Mouse (Mus musculus) liver, embryonic 11.5 days (tissue): ENCODE measurements around the gene Tsga10. TPM values are rescaled to one million over a fixed set of nuclear protein-coding genes. Genes with fewer than 3 reads are reported as not detected.

ENCODE experiments used
- polyA plus RNA-seq: library from polyadenylated mRNA; unstranded; fragments of >200 nt; fragmentation: Nextera tagmentation; extraction: Ambion mirVana; gene quantifications from 2 replicates; pipeline ENCODE4 v1.2.1, GENCODE M21; 2014

The Tsga10 gene
- polyA plus RNA-seq, 1 experiment from 2014 or later = 2.9 TPM

Other genes starting within 250 kb of the Tsga10 start
- 0.58 and 0.69 TPM in 2 replicates for gene 2010300C02Rik, start 146.3 kb downstream of the Tsga10 start, polyA plus RNA-seq
- 9.6 and 11.3 TPM in 2 replicates for gene Lipt1, start 5.3 kb upstream of the Tsga10 start, polyA plus RNA-seq
- gene Mitd1, start 24.0 kb upstream of the Tsga10 start, polyA plus RNA-seq = 36.3 and 37.7 TPM in 2 replicates
- gene Mrpl30, start 24.0 kb upstream of the Tsga10 start, polyA plus RNA-seq = 288 and 300 TPM in 2 replicates
- not detected in 2 replicates for gene Lyg2, start 50.1 kb upstream of the Tsga10 start, polyA plus RNA-seq
- gene Lyg1, start 91.3 kb upstream of the Tsga10 start, polyA plus RNA-seq = not detected in 2 replicates
- gene Txndc9, start 131.5 kb upstream of the Tsga10 start, polyA plus RNA-seq = 105 and 110 TPM in 2 replicates
- 35.0 and 40.1 TPM in 2 replicates for gene Eif5b, start 131.6 kb upstream of the Tsga10 start, polyA plus RNA-seq